Mouse (Mus musculus) cortical plate, adult 2 months (tissue): Measurements from ENCODE around the gene Vmn2r102.

ENCODE experiments used
- CTCF ChIP-seq: fragments of 200-500 bp; IDR thresholded peaks from 2 replicates; pipeline ENCODE4 v1.5.1; 2011; ENCODE audit warnings: mild to moderate bottlenecking, control low read depth, low read length; ENCODE audit not compliant: insufficient read depth; ENCODE audit errors: extremely low read depth
- POLR2A ChIP-seq: fragments of 200-500 bp; IDR thresholded peaks from 2 replicates; pipeline ENCODE4 v1.6.1; 2011; ENCODE audit warnings: mild to moderate bottlenecking, low read length, control low read depth; ENCODE audit not compliant: insufficient read depth; ENCODE audit errors: extremely low read depth

- TF ChIP-seq POLR2A, result no peak
- TF ChIP-seq CTCF, result no peak
These were observed 31.9 kb downstream of the Vmn2r102 start for GRCm38 (mm10) chr17:19692062-19692461.
